8 mouse cellular contexts compared by ENCODE assay signal in the genomic region with DNA sequence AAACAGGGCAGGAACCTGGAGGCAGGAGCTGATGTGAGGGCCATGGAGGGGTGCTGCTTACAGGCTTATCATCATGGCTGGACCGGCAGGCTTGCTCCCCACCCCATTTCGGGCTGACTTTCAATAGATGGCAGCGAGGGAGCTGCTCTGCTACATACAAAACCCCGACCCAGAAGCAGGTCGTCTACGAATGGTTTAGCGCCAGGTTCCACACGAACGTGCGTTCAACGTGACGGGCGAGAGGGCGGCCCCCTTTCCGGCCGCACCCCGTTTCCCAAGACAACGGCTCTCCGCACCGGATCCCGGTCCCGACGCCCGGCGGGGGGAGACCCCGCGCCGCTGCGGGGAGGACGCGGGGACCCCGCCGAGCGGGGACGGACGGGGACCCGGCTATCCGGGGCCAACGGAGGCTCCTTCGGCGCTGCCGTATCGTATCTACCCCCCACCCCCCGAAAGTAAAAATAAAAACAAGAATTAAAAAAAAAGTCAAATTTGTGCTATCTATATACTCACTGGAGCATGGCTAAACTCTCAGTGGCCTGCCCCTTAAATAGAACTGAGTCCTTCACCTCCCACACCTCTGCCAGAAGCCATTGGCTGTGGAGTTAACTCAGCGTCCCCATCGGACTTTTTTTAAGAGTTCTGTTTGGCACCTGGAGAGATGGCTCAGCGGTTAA. TPM values are rescaled to one million over a fixed set of nuclear protein-coding genes. Genes with fewer than 3 reads are reported as not detected.
DNase-seq lines count a peak whose midpoint lies in the region; ATAC-seq and TF ChIP-seq lines count a peak whose summit lies in the region.

No protein-coding gene starts in this region.

- peak; percentile 56 for ATAC-seq in lung, postnatal 0 days
- ATAC-seq in hindbrain, embryonic 13.5 days (ENCODE audit: low FRiP score), result 0 out of 2 replicates have a peak, but pooled peaks have one; percentile 31
- peak; percentile 52 for ATAC-seq in midbrain, embryonic 11.5 days (ENCODE audit: low FRiP score)
- ATAC-seq in frontal cortex, adult (ENCODE audit: low TSS enrichment), result no peak

- peak overlapping the region; percentile 46 for H3K4me3 ChIP-seq in lung, postnatal 0 days (ENCODE audit: low read depth, low read length)
- peak overlapping the region; percentile 44 for H3K4me3 ChIP-seq in hindbrain, embryonic 13.5 days
- peak overlapping the region; percentile 39 for H3K4me3 ChIP-seq in midbrain, embryonic 11.5 days (ENCODE audit: low read depth, low read length)

- H3K27ac ChIP-seq in lung, postnatal 0 days (ENCODE audit: low read length), result no peak overlapping the region
- H3K27ac ChIP-seq in hindbrain, embryonic 13.5 days, result no peak overlapping the region
- no peak overlapping the region for H3K27ac ChIP-seq in midbrain, embryonic 11.5 days (ENCODE audit: low read depth, low read length)

- H3K4me1 ChIP-seq in lung, postnatal 0 days (ENCODE audit: insufficient read depth, low read depth, low read length), result no peaks in the 10 kb centered on the region
- peaks cover 3% of the 10 kb centered on the region; the same call in 1 of the 2 replicates for H3K4me1 ChIP-seq in hindbrain, embryonic 13.5 days (replicated peaks)
- no peaks in the 10 kb centered on the region for H3K4me1 ChIP-seq in midbrain, embryonic 11.5 days (ENCODE audit: control insufficient read depth, insufficient read depth, low read length)

- no peak for TF ChIP-seq EP300 in lung, postnatal 0 days (IDR thresholded peaks at IDR 0.05)

- H3K4me2 ChIP-seq in lung, postnatal 0 days (replicated peaks; ENCODE audit: low read depth, low read length), result peak overlapping the region; percentile 76
- H3K4me2 ChIP-seq in hindbrain, embryonic 13.5 days, result peak overlapping the region; percentile 68
- peak overlapping the region; percentile 56 for H3K4me2 ChIP-seq in midbrain, embryonic 11.5 days

- no peaks in the 10 kb centered on the region for H3K36me3 ChIP-seq in lung, postnatal 0 days (ENCODE audit: insufficient read depth, low read length)
- H3K36me3 ChIP-seq in hindbrain, embryonic 13.5 days, result no peaks in the 10 kb centered on the region
- no peaks in the 10 kb centered on the region for H3K36me3 ChIP-seq in midbrain, embryonic 11.5 days (ENCODE audit: control insufficient read depth, insufficient read depth, low read length)

- no peak for TF ChIP-seq CTCF in lung, postnatal 0 days (IDR thresholded peaks at IDR 0.05)
- TF ChIP-seq CTCF in brain, embryonic 14.5 days (IDR thresholded peaks at IDR 0.05; ENCODE audit: borderline replicate concordance, extremely low read depth, insufficient read depth, insufficient read length), result no peak

- H3K27me3 ChIP-seq in lung, postnatal 0 days (replicated peaks; ENCODE audit: insufficient read depth, low read length), result no peaks in the 10 kb centered on the region
- H3K27me3 ChIP-seq in hindbrain, embryonic 13.5 days, result peaks cover 10% of the 10 kb centered on the region
- no peaks in the 10 kb centered on the region for H3K27me3 ChIP-seq in midbrain, embryonic 11.5 days (ENCODE audit: control insufficient read depth, insufficient read depth, low read length)

- no peak for DNase-seq in lung, postnatal 0 days (ENCODE audit: low spot score)
- DNase-seq in lung, postnatal 36 days, result no peak
- peak; percentile 38 for DNase-seq in brain, embryonic 14.5 days (ENCODE audit: low read depth)
- peak; percentile 93 for DNase-seq in midbrain, embryonic 11.5 days (ENCODE audit: low spot score, missing footprints)
- DNase-seq in right cerebral cortex, adult 18-20 months, result no peak
- no peak for DNase-seq in frontal cortex, postnatal 36 days (ENCODE audit: low spot score in 2 of 2)

- no peak for TF ChIP-seq POLR2A in brain, embryonic 14.5 days (IDR thresholded peaks at IDR 0.05; ENCODE audit: borderline replicate concordance, extremely low read depth, insufficient read depth, insufficient read length, poor library complexity, severe bottlenecking)

- peak overlapping the region; percentile 39; the same call in 1 of the 2 replicates for H3K9ac ChIP-seq in lung, postnatal 0 days (replicated peaks; ENCODE audit: low read depth)
- peak overlapping the region; percentile 66 for H3K9ac ChIP-seq in hindbrain, embryonic 13.5 days
- peak overlapping the region; percentile 54 for H3K9ac ChIP-seq in midbrain, embryonic 11.5 days (ENCODE audit: low read length)

- H3K9me3 ChIP-seq in lung, postnatal 0 days (ENCODE audit: low read length), result no peaks in the 10 kb centered on the region
- H3K9me3 ChIP-seq in hindbrain, embryonic 13.5 days, result no peaks in the 10 kb centered on the region
- no peaks in the 10 kb centered on the region for H3K9me3 ChIP-seq in midbrain, embryonic 11.5 days (ENCODE audit: control insufficient read depth, low read length)

- whole genome bisulfite sequencing in lung, postnatal 0 days, result 2% methylated on average over 47 of the region's 47 CpGs
- WGBS in hindbrain, embryonic 13.5 days, result 3% methylated on average over 47 of the region's 47 CpGs
- 1% methylated on average over 45 of the region's 47 CpGs for WGBS in midbrain, embryonic 11.5 days

RNA-seq across cellular contexts. Expression of gene Aldh9a1, which starts 9.5 kb away (rescaled TPM):
- 33.2 and 35.4 TPM in 2 replicates for polyA plus RNA-seq in lung, postnatal 0 days (2015; fragmentation: Nextera tagmentation; extraction: Ambion mirVana)
- polyA plus RNA-seq in brain, embryonic 14.5 days (2012; rRNA removed), result 22.8 and 28.5 TPM in 2 replicates
- polyA plus RNA-seq in hindbrain, embryonic 13.5 days (2015; fragmentation: Nextera tagmentation; extraction: Ambion mirVana), result 31.1 and 33.0 TPM in 2 replicates
- 33.4 and 36.5 TPM in 2 replicates for polyA plus RNA-seq in midbrain, embryonic 11.5 days (2014; fragmentation: Nextera tagmentation; extraction: Ambion mirVana)

RNA-seq across cellular contexts. Expression of gene Tmco1, which starts 32.1 kb away (rescaled TPM):
- 94.7 and 99.7 TPM in 2 replicates for polyA plus RNA-seq in lung, postnatal 0 days (2015; fragmentation: Nextera tagmentation; extraction: Ambion mirVana)
- polyA plus RNA-seq in brain, embryonic 14.5 days (2012; rRNA removed), result 64.4 and 78.7 TPM in 2 replicates
- 72.5 and 73.5 TPM in 2 replicates for polyA plus RNA-seq in hindbrain, embryonic 13.5 days (2015; fragmentation: Nextera tagmentation; extraction: Ambion mirVana)
- 94.2 and 105 TPM in 2 replicates for polyA plus RNA-seq in midbrain, embryonic 11.5 days (2014; fragmentation: Nextera tagmentation; extraction: Ambion mirVana)

RNA-seq across cellular contexts. Expression of gene Mgst3, which starts 53.4 kb away (rescaled TPM):
- polyA plus RNA-seq in lung, postnatal 0 days (2015; fragmentation: Nextera tagmentation; extraction: Ambion mirVana), result 67.5 and 70.1 TPM in 2 replicates
- polyA plus RNA-seq in brain, embryonic 14.5 days (2012; rRNA removed), result 113 and 140 TPM in 2 replicates
- polyA plus RNA-seq in hindbrain, embryonic 13.5 days (2015; fragmentation: Nextera tagmentation; extraction: Ambion mirVana), result 105 and 108 TPM in 2 replicates
- polyA plus RNA-seq in midbrain, embryonic 11.5 days (2014; fragmentation: Nextera tagmentation; extraction: Ambion mirVana), result 58.9 and 60.8 TPM in 2 replicates

RNA-seq across cellular contexts. Expression of gene Uck2, which starts 55.1 kb away (rescaled TPM):
- polyA plus RNA-seq in lung, postnatal 0 days (2015; fragmentation: Nextera tagmentation; extraction: Ambion mirVana), result 21.6 and 22.9 TPM in 2 replicates
- 37.8 and 53.1 TPM in 2 replicates for polyA plus RNA-seq in brain, embryonic 14.5 days (2012; rRNA removed)
- polyA plus RNA-seq in hindbrain, embryonic 13.5 days (2015; fragmentation: Nextera tagmentation; extraction: Ambion mirVana), result 58.4 and 63.4 TPM in 2 replicates
- 110 and 113 TPM in 2 replicates for polyA plus RNA-seq in midbrain, embryonic 11.5 days (2014; fragmentation: Nextera tagmentation; extraction: Ambion mirVana)

Comparison
In these comparisons a context has a peak if more than half of its experiments do, and no peak if none do; other contexts are left out.
1. DNase-seq: peak in brain, embryonic 14.5 days (single experiment) and midbrain, embryonic 11.5 days (single experiment); none in lung, postnatal 0 days (single experiment), lung, postnatal 36 days (single experiment), right cerebral cortex, adult 18-20 months (single experiment) and frontal cortex, postnatal 36 days (0 of 2).
2. Peak in every context shown above with its lines, with median percentiles within 50 percentile points of each other: H3K4me2 ChIP-seq, H3K4me3 ChIP-seq and H3K9ac ChIP-seq.